Mouse (Mus musculus) midbrain, embryonic 14.5 days (tissue): Measurements from ENCODE around the gene Rnf144b. TPM values are rescaled to one million over a fixed set of nuclear protein-coding genes. Genes with fewer than 3 reads are reported as not detected.

ENCODE experiments used
- ATAC-seq: fragments of 200-750 bp; cut with Nextera tagmentation; 2 replicates; pipeline ENCODE4 v1.8.0; 2017; ENCODE audit warnings: moderate number of reproducible peaks, moderate library complexity; ENCODE audit not compliant: low FRiP score, low TSS enrichment
- DNase-seq: peaks from one replicate; pipeline ENCODE4 v3.0.0-alpha.2; 2015
- H3K27ac ChIP-seq: fragments of 300-500 bp; sonication (generic); replicated peaks from 2 replicates; pipeline ENCODE4 v1.5.1; 2014; ENCODE audit warnings: mild to moderate bottlenecking, low read depth, low read length, moderate library complexity
- H3K27me3 ChIP-seq: fragments of 300-500 bp; sonication (generic); 2 replicates; pipeline ENCODE4 v1.6.1; 2014; ENCODE audit warnings: low read length, control low read depth, mixed read lengths; ENCODE audit not compliant: control insufficient read depth, insufficient read depth
- H3K36me3 ChIP-seq: fragments of 300-500 bp; sonication (generic); 2 replicates; pipeline ENCODE4 v1.6.1; 2014; ENCODE audit warnings: low read length, control low read depth; ENCODE audit not compliant: control insufficient read depth, insufficient read depth
- H3K4me1 ChIP-seq: fragments of 300-500 bp; sonication (generic); 2 replicates; pipeline ENCODE4 v1.6.1; 2014; ENCODE audit warnings: mild to moderate bottlenecking, antibody characterized with exemption, low read length, control low read depth; ENCODE audit not compliant: control insufficient read depth, insufficient read depth
- H3K4me2 ChIP-seq: fragments of 300-500 bp; sonication (generic); 2 replicates; pipeline ENCODE4 v1.6.1; 2014; ENCODE audit warnings: mild to moderate bottlenecking, low read length, moderate library complexity
- H3K4me3 ChIP-seq: fragments of 300-500 bp; sonication (generic); replicated peaks from 2 replicates; pipeline ENCODE4 v1.5.1; 2014; ENCODE audit warnings: low read depth, low read length
- H3K9ac ChIP-seq: fragments of 300-500 bp; sonication (generic); replicated peaks from 2 replicates; pipeline ENCODE4 v1.6.1; 2014; ENCODE audit warnings: mild to moderate bottlenecking, low read length, moderate library complexity
- H3K9me3 ChIP-seq: fragments of 300-500 bp; sonication (generic); 2 replicates; pipeline ENCODE4 v1.6.1; 2016; ENCODE audit warnings: low read length, control low read depth, mixed read lengths; ENCODE audit not compliant: control insufficient read depth
- WGBS: fragments of 180-500 bp; shearing (Covaris S2); extraction: QIAGEN DNeasy Blood & Tissue Kit; methylation state at CpG from one replicate; pipeline ENCODE4 v1.1.7; 2014; 5-methylcytosine and 5-hydroxymethylcytosine counted together
- polyA plus RNA-seq: library from polyadenylated mRNA; unstranded; fragments of >200 nt; fragmentation: Nextera tagmentation; extraction: Ambion mirVana; gene quantifications from 2 replicates; pipeline ENCODE4 v1.2.1, GENCODE M21; 2014

Gene Rnf144b
- polyA plus RNA-seq = 0.67 and 1.1 TPM in 2 replicates

DNA sequence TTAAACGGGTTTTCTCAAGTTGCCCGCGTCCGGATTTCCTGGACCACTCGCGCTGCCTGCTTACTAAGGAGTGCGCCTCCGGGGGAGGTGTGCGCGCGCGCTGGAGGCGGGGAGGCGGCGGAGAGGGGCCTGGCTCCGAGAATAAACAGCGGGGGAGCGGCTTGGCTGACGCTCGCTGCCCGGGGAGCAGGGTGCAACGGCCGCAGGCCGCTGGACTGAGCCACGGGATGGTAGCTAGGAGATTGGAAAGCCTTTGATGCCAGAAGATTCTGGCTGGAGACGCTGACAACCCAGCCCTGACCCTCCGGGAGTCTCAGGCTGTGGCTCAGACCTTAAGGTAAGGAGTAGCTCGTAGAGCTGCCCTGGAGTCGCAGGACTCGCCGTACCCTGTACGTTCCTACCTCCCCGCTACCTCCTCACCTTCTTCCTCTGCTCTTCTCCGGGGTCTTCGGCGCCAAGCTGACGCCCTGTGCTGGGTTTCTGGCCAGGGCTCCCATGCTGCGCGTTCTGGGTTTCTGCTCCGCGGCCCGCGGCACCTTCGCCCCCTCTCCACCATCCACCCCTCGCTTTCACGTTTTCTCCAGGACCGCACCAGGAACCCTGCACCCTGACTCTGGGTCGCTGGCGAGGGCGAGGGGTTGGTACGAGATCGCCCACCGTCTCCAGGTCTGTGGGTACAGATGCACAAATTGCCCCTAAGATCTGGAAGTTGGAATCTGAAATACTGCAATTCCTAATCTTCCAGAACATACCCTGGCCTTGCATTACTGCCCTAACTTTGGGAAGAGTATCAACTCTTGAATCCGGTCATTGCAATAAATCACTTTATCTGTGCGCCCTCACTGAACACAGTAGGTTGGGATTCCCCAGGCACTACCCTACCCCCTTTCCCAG is at the start of gene Rnf144b:
Rnf144b (plus strand) TSS at position 120 of the 894 bp plus-strand sequence.
- Histone ChIP-seq H3K36me3 (no peaks in the 10 kb centered on the region), H3K9me3 (no peaks in the 10 kb centered on the region), H3K4me3 (peak within 1 kb of the TSS; percentile 51), H3K4me1 (0 out of 2 replicates have a peak, but pooled peaks cover 3% of the 10 kb centered on the region), H3K4me2 (peak within 1 kb of the TSS; percentile 98), H3K27me3 (peaks cover 14% of the 10 kb centered on the region; the same call in 1 of the 2 replicates), H3K27ac (no peak within 1 kb of the TSS), H3K9ac (peak within 1 kb of the TSS; percentile 57)
- ATAC-seq (no peak), DNase-seq (peak; percentile 75)
- whole genome bisulfite sequencing = 2% methylated on average over 55 of the region's 55 CpGs

GRCm38 (mm10) chr13:47076156-47076555 is 46.3 kb upstream of the Rnf144b start:
- WGBS = 91% methylated on average over 5 of the region's 5 CpGs
- Histone ChIP-seq H3K27ac (no peak overlapping the region), H3K9ac (no peak overlapping the region), H3K4me2 (no peak overlapping the region), H3K4me3 (no peak overlapping the region), H3K4me1 (no peaks in the 10 kb centered on the region), H3K27me3 (no peaks in the 10 kb centered on the region), H3K36me3 (peaks cover 83% of the 10 kb centered on the region), H3K9me3 (no peaks in the 10 kb centered on the region)
- ATAC-seq (no peak), DNase-seq (no peak)

GRCm38 (mm10) chr13:47077367-47077766 is 45.1 kb upstream of the Rnf144b start:
- Histone ChIP-seq H3K9me3 (no peaks in the 10 kb centered on the region), H3K4me3 (no peak overlapping the region), H3K27me3 (no peaks in the 10 kb centered on the region), H3K4me1 (no peaks in the 10 kb centered on the region), H3K4me2 (no peak overlapping the region), H3K9ac (no peak overlapping the region), H3K27ac (no peak overlapping the region), H3K36me3 (peaks cover 74% of the 10 kb centered on the region)
- ATAC-seq (no peak), DNase-seq (no peak)

GRCm38 (mm10) chr13:47078799-47079198 is 43.7 kb upstream of the Rnf144b start:
- Histone ChIP-seq H3K4me2 (no peak overlapping the region), H3K4me1 (no peaks in the 10 kb centered on the region), H3K36me3 (peaks cover 71% of the 10 kb centered on the region), H3K27me3 (no peaks in the 10 kb centered on the region), H3K9ac (no peak overlapping the region), H3K27ac (no peak overlapping the region), H3K9me3 (no peaks in the 10 kb centered on the region), H3K4me3 (no peak overlapping the region)
- DNase-seq (peak; percentile 5), ATAC-seq (no peak)
- WGBS = 72% methylated on average over 5 of the region's 5 CpGs

DNA sequence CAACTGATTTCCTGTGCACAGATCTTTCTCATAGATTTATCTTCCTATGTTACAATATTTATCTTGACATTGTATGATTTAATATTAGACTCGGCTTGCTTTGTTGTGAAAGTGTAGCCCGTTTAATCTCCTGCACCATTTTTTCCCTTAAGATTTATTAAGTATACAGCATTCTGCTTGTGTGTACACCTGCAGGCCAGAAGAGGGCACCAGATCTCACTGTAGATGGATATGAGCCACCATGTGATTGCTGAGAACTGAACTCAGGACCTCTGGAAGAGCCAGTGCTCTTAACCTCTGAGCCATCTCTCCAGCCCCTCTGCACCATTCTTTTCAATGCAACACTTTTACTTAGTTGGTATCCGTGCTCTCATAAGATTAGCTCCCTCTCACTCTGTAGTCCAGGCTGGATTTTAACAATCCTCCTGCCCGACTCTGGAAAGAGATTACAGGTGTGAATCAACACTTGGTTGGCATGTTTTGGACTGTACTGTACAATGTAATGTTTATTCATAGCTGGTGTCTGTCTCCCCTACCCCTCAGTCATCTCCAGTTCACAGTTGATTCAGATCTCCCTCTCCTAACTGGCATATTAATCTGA is 41.5 kb upstream of the Rnf144b start:
- Histone ChIP-seq H3K27me3 (no peaks in the 10 kb centered on the region), H3K9ac (no peak overlapping the region), H3K9me3 (no peaks in the 10 kb centered on the region), H3K4me2 (no peak overlapping the region), H3K27ac (no peak overlapping the region), H3K4me3 (no peak overlapping the region), H3K36me3 (peaks cover 67% of the 10 kb centered on the region), H3K4me1 (no peaks in the 10 kb centered on the region)
- DNase-seq (no peak), ATAC-seq (no peak)
- 93% methylated on average over 4 of the region's 4 CpGs for WGBS

- peaks cover 53% of the 10 kb centered on the region for H3K36me3 ChIP-seq
- ATAC-seq (no peak), DNase-seq (no peak)
- no peaks in the 10 kb centered on the region for H3K27me3 ChIP-seq
- no peaks in the 10 kb centered on the region for H3K4me1 ChIP-seq
- no peak overlapping the region for H3K27ac ChIP-seq
- H3K4me3 ChIP-seq = no peak overlapping the region
- no peak overlapping the region for H3K4me2 ChIP-seq
- no peaks in the 10 kb centered on the region for H3K9me3 ChIP-seq
- no peak overlapping the region for H3K9ac ChIP-seq
- WGBS = 98% methylated on average over 1 of the region's 1 CpGs
Measured at GRCm38 (mm10) chr13:47088433-47088832, 34.0 kb upstream of the Rnf144b start.

- Histone ChIP-seq H3K4me2 (no peak overlapping the region), H3K9me3 (no peaks in the 10 kb centered on the region), H3K4me3 (no peak overlapping the region), H3K27me3 (no peaks in the 10 kb centered on the region), H3K27ac (no peak overlapping the region), H3K4me1 (no peaks in the 10 kb centered on the region), H3K9ac (no peak overlapping the region), H3K36me3 (peaks cover 61% of the 10 kb centered on the region)
- no peak for DNase-seq
- WGBS = 87% methylated on average over 2 of the region's 2 CpGs
- no peak for ATAC-seq
Measured at GRCm38 (mm10) chr13:47089271-47089670, 33.2 kb upstream of the Rnf144b start.

GRCm38 (mm10) chr13:47093791-47094190 is 28.7 kb upstream of the Rnf144b start:
- H3K4me3 ChIP-seq = no peak overlapping the region
- H3K9me3 ChIP-seq = no peaks in the 10 kb centered on the region
- no peak overlapping the region for H3K4me2 ChIP-seq
- no peak overlapping the region for H3K27ac ChIP-seq
- H3K36me3 ChIP-seq = peaks cover 58% of the 10 kb centered on the region
- 89% methylated on average over 2 of the region's 2 CpGs for WGBS
- no peak for ATAC-seq
- no peaks in the 10 kb centered on the region for H3K27me3 ChIP-seq
- H3K9ac ChIP-seq = no peak overlapping the region
- H3K4me1 ChIP-seq = no peaks in the 10 kb centered on the region
- DNase-seq = no peak
